Mouse (Mus musculus) adrenal gland, adult (tissue): ENCODE results near the gene Dpy19l2.
"Not testable (repeated sequence)": the region's sequence is repeated elsewhere in the genome, so short reads cannot be mapped to it uniquely, and the experiment has no call there.

Source experiments
- DNase-seq, 2 experiments: peaks; one replicate each; pipeline ENCODE4 v3.0.0; 2022 to 2023; ENCODE audit warnings: low spot score in 1 of 2; ENCODE audit not compliant: inconsistent age in 2 of 2

Gene Dpy19l2

GRCm38 (mm10) chr9:24695700-24696404 lies at the start of gene Dpy19l2:
Dpy19l2 (minus strand) TSS chr9:24696293.
- peak; percentile 7 to 29 for DNase-seq

GRCm38 (mm10) chr9:24744958-24745357 lies 48.9 kb upstream of the Dpy19l2 start:
- DNase-seq = no peak

GRCm38 (mm10) chr9:24701246-24701645 lies 5.2 kb upstream of the Dpy19l2 start:
- no peak for DNase-seq

- DNase-seq = no peak
These were observed 299 bp upstream of the Dpy19l2 start for GRCm38 (mm10) chr9:24696405-24696778.

- DNase-seq = not testable (repeated sequence)
These were observed 58.8 kb downstream of the Dpy19l2 start for GRCm38 (mm10) chr9:24637341-24637740.

- no peak for DNase-seq
These were observed 71.2 kb downstream of the Dpy19l2 start, which contains the start of gene Cypt4 for GRCm38 (mm10) chr9:24624896-24625295. Cypt4 (plus strand) TSS chr9:24625196.

- no peak for DNase-seq
These were observed 157.9 kb downstream of the Dpy19l2 start for GRCm38 (mm10) chr9:24538159-24538558.

GRCm38 (mm10) chr9:24516575-24517139 lies 179.4 kb downstream of the Dpy19l2 start:
- DNase-seq = peak; percentile 51 to 91

GRCm38 (mm10) chr9:24514078-24514469 lies 182.0 kb downstream of the Dpy19l2 start:
- peak in 1 of 2 experiments; percentile 47 for DNase-seq

- DNase-seq = peak; percentile 39 to 91
These were observed 182.6 kb downstream of the Dpy19l2 start for GRCm38 (mm10) chr9:24513290-24514077.

GRCm38 (mm10) chr9:24512121-24512539 lies 184.0 kb downstream of the Dpy19l2 start:
- DNase-seq = no peak

- peak in 1 of 2 experiments; percentile 81 for DNase-seq
These were observed 184.5 kb downstream of the Dpy19l2 start for GRCm38 (mm10) chr9:24511371-24512120.

GRCm38 (mm10) chr9:24508880-24509279 lies 187.2 kb downstream of the Dpy19l2 start:
- no peak for DNase-seq
